Mouse (Mus musculus) CD4-positive helper T cell, adult 2 months (primary cell): ENCODE measurements around the gene Zfp654.

Source experiments
- DNase-seq: peaks from one replicate; pipeline ENCODE4 v3.0.0-alpha.2; 2012; ENCODE audit warnings: low read depth, missing footprints, low spot score

Zfp654 gene

GRCm38 (mm10) chr16:64770521-64771430, 80.7 kb downstream of the Zfp654 start, which contains the start of gene 4930453N24Rik:
4930453N24Rik (minus strand) TSS chr16:64771161.
- DNase-seq: peak; percentile 87

DNA sequence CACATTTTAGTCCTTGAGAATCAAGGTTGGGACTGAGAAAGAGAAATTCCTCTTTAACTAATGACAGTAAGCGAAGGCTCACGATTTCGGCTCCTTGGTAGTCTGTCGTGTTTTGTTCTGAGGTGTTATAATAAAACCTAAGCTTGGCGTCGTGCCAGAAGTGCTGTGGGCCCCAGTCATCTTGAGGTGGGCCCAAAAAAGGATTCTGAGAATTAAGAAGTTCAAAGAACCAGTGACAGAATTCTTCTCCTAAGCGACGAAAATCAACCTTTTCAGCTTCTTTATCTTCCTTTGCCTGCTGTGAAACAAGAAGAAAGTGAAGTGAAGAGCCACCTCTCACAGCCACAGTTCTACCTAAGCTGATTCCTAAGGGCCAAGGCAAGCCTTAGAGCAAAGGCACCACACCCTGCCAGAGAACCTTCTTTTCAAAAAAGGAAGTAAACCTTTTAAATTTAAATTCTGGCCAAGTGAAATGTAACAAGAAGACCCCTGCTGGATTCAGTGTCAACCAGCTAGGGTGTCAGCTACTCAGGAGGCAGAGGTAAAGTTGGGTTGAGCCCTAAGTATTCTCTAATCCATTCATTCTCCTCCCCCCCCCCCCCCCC, 84.7 kb downstream of the Zfp654 start:
- peak; percentile 57 for DNase-seq

DNA sequence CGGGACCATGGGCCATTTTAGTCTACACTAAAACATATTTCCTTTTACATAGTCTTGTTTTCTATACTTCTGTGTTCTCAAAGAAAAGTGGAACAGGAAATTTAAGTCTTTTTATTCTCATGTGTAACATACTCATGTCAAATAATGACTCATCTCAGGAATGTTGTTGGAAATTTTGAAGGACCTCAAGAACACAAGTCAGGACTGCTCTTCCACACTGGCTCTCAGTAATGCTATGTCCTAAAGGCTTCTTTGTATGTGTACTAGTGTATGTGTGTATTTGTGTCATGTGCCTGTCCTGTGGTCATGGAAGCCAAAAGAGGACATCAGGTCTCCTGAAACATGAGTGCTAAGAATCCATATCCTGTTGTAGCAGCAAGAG, 92.2 kb downstream of the Zfp654 start:
- DNase-seq: peak; percentile 30

- DNase-seq: peak; percentile 86
Observed at GRCm38 (mm10) chr16:64758561-64759244, 92.7 kb downstream of the Zfp654 start.

- peak; percentile 74 for DNase-seq
Observed at GRCm38 (mm10) chr16:64757666-64758400, 93.6 kb downstream of the Zfp654 start.

DNA sequence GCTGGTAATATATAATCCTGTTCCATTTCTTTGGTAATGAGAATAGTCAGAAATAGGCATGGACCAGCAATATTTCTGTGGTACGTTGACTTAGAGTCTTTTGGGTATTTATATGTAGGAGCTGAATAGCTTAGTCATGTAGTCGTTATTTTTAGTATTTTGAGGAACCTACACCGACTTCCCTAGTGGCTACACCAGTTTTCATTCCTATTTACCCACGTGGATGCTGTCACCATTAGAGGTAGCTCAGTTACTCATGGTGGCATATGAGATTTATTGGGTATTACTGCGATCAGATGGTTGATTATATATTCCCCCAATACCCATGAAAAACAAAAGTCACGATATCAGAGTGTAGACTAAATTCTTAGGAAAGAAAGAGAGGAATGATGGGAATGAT, 95.1 kb downstream of the Zfp654 start:
- DNase-seq: no peak

GRCm38 (mm10) chr16:64754743-64755139, 96.7 kb downstream of the Zfp654 start:
- DNase-seq: no peak

GRCm38 (mm10) chr16:64753990-64754742, 97.3 kb downstream of the Zfp654 start:
- DNase-seq: no peak

- peak; percentile 71 for DNase-seq
Observed at GRCm38 (mm10) chr16:64748237-64748636, 103.2 kb downstream of the Zfp654 start.

GRCm38 (mm10) chr16:64745089-64745488, 106.4 kb downstream of the Zfp654 start:
- no peak for DNase-seq

DNA sequence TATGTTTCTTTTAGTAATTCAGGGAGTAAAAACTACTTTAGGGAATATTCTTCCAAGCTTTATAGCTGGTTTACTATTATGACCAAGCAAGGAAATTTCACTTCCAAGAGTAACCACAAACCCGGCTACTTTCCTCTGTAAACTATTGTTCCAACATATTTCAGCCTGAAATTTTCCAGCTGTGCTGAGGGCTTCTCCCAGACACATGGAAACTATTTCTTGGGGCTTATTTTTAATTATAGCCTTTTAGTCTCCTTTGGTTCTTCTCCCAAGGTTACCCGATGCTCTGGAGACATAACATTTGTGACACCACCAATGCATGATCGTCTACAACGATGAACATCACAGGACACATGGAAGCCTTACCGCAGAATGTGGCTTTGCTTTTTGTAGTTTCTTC, 114.2 kb downstream of the Zfp654 start:
- DNase-seq: no peak
